In the genomic region with DNA sequence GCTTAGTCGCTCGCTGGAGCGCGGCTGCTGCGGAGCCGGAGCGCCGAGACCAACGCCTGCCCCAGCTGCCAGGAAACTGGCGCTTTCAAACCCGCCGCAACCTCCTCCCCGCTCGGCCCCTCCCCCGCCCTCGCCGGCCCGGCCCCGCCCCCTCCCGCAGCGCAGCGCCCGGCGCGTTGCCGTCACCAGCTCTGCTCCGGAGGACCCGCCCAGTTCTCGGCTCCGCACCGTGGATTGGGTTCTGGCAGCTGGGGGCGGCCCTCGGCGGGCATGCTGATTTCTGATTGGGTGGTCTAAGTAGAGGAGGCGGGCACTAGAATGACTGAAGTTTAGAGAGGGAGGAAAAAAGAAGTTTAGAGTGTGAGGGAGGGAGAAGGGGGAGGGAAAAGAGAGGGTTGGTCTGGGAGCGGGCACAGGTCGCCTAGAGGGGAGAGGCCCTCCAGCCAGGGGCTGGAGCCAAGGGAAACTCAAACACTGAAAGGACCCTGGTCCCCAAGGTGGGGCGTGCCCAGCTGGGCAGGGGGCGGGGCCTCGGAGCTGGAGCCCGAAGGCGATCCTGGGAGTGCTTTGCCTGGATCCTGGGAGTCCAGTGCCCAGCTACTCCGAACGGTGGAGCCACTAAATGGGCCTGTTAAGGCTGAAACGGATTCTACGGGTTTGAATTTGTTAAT, we compare ENCODE assay signal across 8 mouse cellular contexts. TPM values are rescaled to one million over a fixed set of nuclear protein-coding genes. Genes with fewer than 3 reads are reported as not detected.
A peak's percentile ranks its signal among the peaks of the same experiment; 100 is the strongest.
DNase-seq lines count a peak whose midpoint lies in the region; ATAC-seq and TF ChIP-seq lines count a peak whose summit lies in the region.

A gene (minus strand): TSS at position 80 of the 671 bp plus-strand sequence.

- DNase-seq in Patski (ENCODE audit: low read depth, low spot score) = peak; percentile 99
- peak; percentile 98 for DNase-seq in cerebellum, postnatal 14 days
- DNase-seq in frontal cortex, postnatal 14 days (ENCODE audit: low spot score in 2 of 2) = peak; percentile 96
- DNase-seq in layer of hippocampus, postnatal 25 days (ENCODE audit: extremely low spot score in 1 of 2, low spot score in 1 of 2) = peak; percentile 81 to 85
- DNase-seq in lung, postnatal 25 days (ENCODE audit: low spot score) = peak; percentile 98
- DNase-seq in retina, embryonic 14.5 days (ENCODE audit: low spot score) = peak; percentile 99
- peak; percentile 97 for DNase-seq in thymus, postnatal 4 days

- peak within 1 kb of the TSS; percentile 85 for H3K4me3 ChIP-seq in hindbrain, embryonic 13.5 days

- TF ChIP-seq CTCF in Patski (IDR thresholded peaks at IDR 0.05) = no peak

- no peaks in the 10 kb centered on the region for H3K27me3 ChIP-seq in Patski
- no peaks in the 10 kb centered on the region for H3K27me3 ChIP-seq in hindbrain, embryonic 13.5 days

- ATAC-seq in Patski = peak; percentile 95
- ATAC-seq in hindbrain, embryonic 13.5 days (ENCODE audit: low FRiP score) = peak; percentile 99

- H3K27ac ChIP-seq in hindbrain, embryonic 13.5 days = peak within 1 kb of the TSS; percentile 96

- peak within 1 kb of the TSS; percentile 90 for H3K9ac ChIP-seq in hindbrain, embryonic 13.5 days

- peak within 1 kb of the TSS; percentile 80 for H3K4me2 ChIP-seq in hindbrain, embryonic 13.5 days

- peaks cover 25% of the 10 kb centered on the region for H3K4me1 ChIP-seq in hindbrain, embryonic 13.5 days (replicated peaks)

- CTCF ChIA-PET in Patski (lab: Charles Lee) = interaction anchor here (0.8 to 2.8 kb wide), 13 partner anchors 10 to 222 kb away, joined by 3 to 19 read pairs (median 5); no protein-coding TSS in a partner anchor

- H3K36me3 ChIP-seq in hindbrain, embryonic 13.5 days = no peaks in the 10 kb centered on the region

- no peaks in the 10 kb centered on the region for H3K9me3 ChIP-seq in hindbrain, embryonic 13.5 days

- under 1% methylated on average over 42 of the region's 46 CpGs for WGBS in hindbrain, embryonic 13.5 days

- POLR2A ChIA-PET in Patski (lab: Charles Lee) = interaction anchor here (0.5 to 1.4 kb wide), 9 partner anchors 77 to 842 kb away, joined by 3 to 6 read pairs (median 3); no protein-coding TSS in a partner anchor

- in situ Hi-C loops in Patski (cut with MboI; ENCODE audit: low pct_unique_long_range_greater_than_20kb) = loop anchor here (5.0 kb wide), 1 partner anchor 77 kb away; no protein-coding TSS in a partner anchor

RNA-seq across cellular contexts. Expression of the gene that starts here (rescaled TPM):
- polyA plus RNA-seq in Patski (2021) = 51.2 TPM
- polyA plus RNA-seq in hindbrain, embryonic 13.5 days (2015; fragmentation: Nextera tagmentation; extraction: Ambion mirVana) = 6.2 TPM in 2 replicates
- 10 to 100 TPM; 28.8 to 29.9 TPM for total RNA-seq in layer of hippocampus, postnatal 25 days (2021)

Comparison
In these comparisons a context has a peak if more than half of its experiments do, and no peak if none do; other contexts are left out.
1. Peak in every context shown above with its lines: DNase-seq, ATAC-seq, H3K4me3 ChIP-seq and H3K27ac ChIP-seq.